Mouse (Mus musculus) stomach, embryonic 14.5 days (tissue): ENCODE measurements around the gene Chd8. TPM values are rescaled to one million over a fixed set of nuclear protein-coding genes. Genes with fewer than 3 reads are reported as not detected.

Experiments used
- ATAC-seq: fragments of 200-750 bp; cut with Nextera tagmentation; 2 replicates; pipeline ENCODE4 v1.8.0; 2017; ENCODE audit warnings: low read depth, moderate TSS enrichment; ENCODE audit not compliant: insufficient number of reproducible peaks, insufficient read depth, low FRiP score
- H3K27ac ChIP-seq: fragments of 300-500 bp; sonication (generic); 2 replicates; pipeline ENCODE4 v1.5.1; 2014; ENCODE audit warnings: mild to moderate bottlenecking, low read length, moderate library complexity, mixed read lengths
- H3K27me3 ChIP-seq: fragments of 300-500 bp; sonication (generic); 2 replicates; pipeline ENCODE4 v1.6.1; 2014; ENCODE audit warnings: low read length, control low read depth, mixed read lengths; ENCODE audit not compliant: control insufficient read depth, insufficient read depth
- H3K36me3 ChIP-seq: fragments of 300-500 bp; sonication (generic); 2 replicates; pipeline ENCODE4 v1.6.1; 2014; ENCODE audit warnings: mild to moderate bottlenecking, control low read depth, low read length, moderate library complexity, mixed read lengths; ENCODE audit not compliant: control insufficient read depth, insufficient read depth
- H3K4me1 ChIP-seq: fragments of 300-500 bp; sonication (generic); 2 replicates; pipeline ENCODE4 v1.6.1; 2014; ENCODE audit warnings: low read length, control low read depth, mixed read lengths; ENCODE audit not compliant: control insufficient read depth, insufficient read depth
- H3K4me2 ChIP-seq: fragments of 300-500 bp; sonication (generic); replicated peaks from 2 replicates; pipeline ENCODE4 v1.6.1; 2014; ENCODE audit warnings: low read depth, low read length, control low read depth
- H3K4me3 ChIP-seq: fragments of 300-500 bp; sonication (generic); 2 replicates; pipeline ENCODE4 v1.5.1; 2014; ENCODE audit warnings: low read depth, low read length, control low read depth
- H3K9ac ChIP-seq: fragments of 300-500 bp; sonication (generic); replicated peaks from 2 replicates; pipeline ENCODE4 v1.6.1; 2014; ENCODE audit warnings: low read depth, mild to moderate bottlenecking, control low read depth, low read length, moderate library complexity, mixed read lengths
- H3K9me3 ChIP-seq: fragments of 300-500 bp; sonication (generic); 2 replicates; pipeline ENCODE4 v1.6.1; 2016; ENCODE audit warnings: low read depth, low read length, control low read depth; ENCODE audit not compliant: control insufficient read depth
- WGBS: fragments of 180-500 bp; shearing (Covaris S2); extraction: QIAGEN DNeasy Blood & Tissue Kit; methylation state at CpG from one replicate; pipeline ENCODE4 v1.1.7; 2014; 5-methylcytosine and 5-hydroxymethylcytosine counted together
- polyA plus RNA-seq: library from polyadenylated mRNA; unstranded; fragments of >200 nt; fragmentation: Nextera tagmentation; extraction: Ambion mirVana; gene quantifications from 2 replicates; pipeline ENCODE4 v1.2.1, GENCODE M21; 2014

Chd8 gene
- polyA plus RNA-seq, 1 experiment from 2014 or later, result 49.7 TPM

DNA sequence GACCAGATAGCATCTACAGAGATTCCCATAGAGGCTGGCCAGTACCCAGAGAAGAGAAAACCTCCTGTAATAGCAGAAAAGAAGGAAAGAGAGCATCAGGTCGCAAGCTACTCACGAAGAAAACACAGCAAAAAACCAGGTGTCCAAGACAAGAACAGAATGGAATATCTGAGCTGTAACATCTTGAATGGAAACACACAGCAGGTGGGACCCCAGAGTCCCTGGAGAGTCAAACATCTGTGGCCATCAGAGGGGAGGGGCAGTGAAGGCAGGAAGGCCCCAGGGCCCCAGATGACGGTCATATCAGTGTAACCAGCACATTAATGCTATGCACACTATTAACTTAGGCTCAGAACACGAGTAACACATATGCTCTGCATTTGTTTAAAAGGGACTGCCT, 107.7 kb downstream of the Chd8 start:
- Histone ChIP-seq H3K9ac (no peak overlapping the region), H3K4me3 (no peak overlapping the region), H3K4me2 (no peak overlapping the region), H3K9me3 (no peaks in the 10 kb centered on the region), H3K4me1 (no peaks in the 10 kb centered on the region), H3K27me3 (no peaks in the 10 kb centered on the region), H3K27ac (no peak overlapping the region), H3K36me3 (no peaks in the 10 kb centered on the region)
- WGBS, result 62% methylated on average over 4 of the region's 4 CpGs
- no peak for ATAC-seq

Other genes with a start within 250 kb of the Chd8 start
- 0.62 and 2.0 TPM in 2 replicates for gene Tmem253, start 242.1 kb downstream of the Chd8 start, polyA plus RNA-seq
- 30.8 and 32.8 TPM in 2 replicates for gene Zfp219, start 237.0 kb downstream of the Chd8 start, polyA plus RNA-seq
- gene Olfr221, start 215.3 kb downstream of the Chd8 start, polyA plus RNA-seq, result not detected in 2 replicates
- gene Hnrnpc, start 153.8 kb downstream of the Chd8 start, polyA plus RNA-seq, result 586 and 599 TPM in 2 replicates
- 54.3 and 67.1 TPM in 2 replicates for gene Rpgrip1, start 147.1 kb downstream of the Chd8 start, polyA plus RNA-seq
- 86.0 and 87.3 TPM in 2 replicates for gene Supt16, start 60.4 kb downstream of the Chd8 start, polyA plus RNA-seq
- gene Tox4, start 21.4 kb upstream of the Chd8 start, polyA plus RNA-seq, result 47.3 and 56.0 TPM in 2 replicates
- gene Rab2b, start 21.8 kb upstream of the Chd8 start, polyA plus RNA-seq, result 26.6 and 27.3 TPM in 2 replicates
- gene Mettl3, start 47.3 kb upstream of the Chd8 start, polyA plus RNA-seq, result 41.3 and 45.3 TPM in 2 replicates
- gene Sall2, start 71.0 kb upstream of the Chd8 start, polyA plus RNA-seq, result 14.6 and 16.2 TPM in 2 replicates
- gene Olfr1513, start 98.6 kb upstream of the Chd8 start, polyA plus RNA-seq, result not detected in 2 replicates
- not detected in 2 replicates for gene Olfr1512, start 121.4 kb upstream of the Chd8 start, polyA plus RNA-seq
- not detected in 2 replicates for gene Olfr1511, start 139.6 kb upstream of the Chd8 start, polyA plus RNA-seq
- not detected in 2 replicates for gene Olfr1510, start 156.6 kb upstream of the Chd8 start, polyA plus RNA-seq
- gene Olfr1509, start 185.2 kb upstream of the Chd8 start, polyA plus RNA-seq, result not detected in 2 replicates
- gene Olfr1508, start 209.7 kb upstream of the Chd8 start, polyA plus RNA-seq, result not detected in 2 replicates
- gene Olfr1507, start 238.0 kb upstream of the Chd8 start, polyA plus RNA-seq, result not detected in 2 replicates